Mouse (Mus musculus): ENCODE data around the gene Olfr1347. TPM values are rescaled to one million over a fixed set of nuclear protein-coding genes. Genes with fewer than 3 reads are reported as not detected.

Gene Olfr1347
- polyA plus RNA-seq, 1 experiment from 2014 or later = not detected

- Histone ChIP-seq H3K4me1 (ENCODE audit: control insufficient read depth, insufficient read depth, low read length) (no peaks in the 10 kb centered on the region), H3K4me3 (replicated peaks; ENCODE audit: low read depth, low read length) (no peak overlapping the region), H3K9me3 (ENCODE audit: control insufficient read depth, low read length) (no peaks in the 10 kb centered on the region), H3K36me3 (ENCODE audit: control insufficient read depth, insufficient read depth, low read length) (no peaks in the 10 kb centered on the region), H3K4me2 (ENCODE audit: low read length) (no peak overlapping the region), H3K27me3 (ENCODE audit: control insufficient read depth, insufficient read depth, low read length) (no peaks in the 10 kb centered on the region), H3K27ac (replicated peaks; ENCODE audit: low read depth, low read length) (no peak overlapping the region), H3K9ac (replicated peaks; ENCODE audit: low read length) (no peak overlapping the region)
- 42% methylated on average over 3 of the region's 3 CpGs for WGBS
- ATAC-seq (ENCODE audit: low FRiP score, low TSS enrichment) (no peak), DNase-seq (no peak)
Observed at GRCm38 (mm10) chr7:6456399-6456798, 43.2 kb downstream of the Olfr1347 start.

- ATAC-seq (ENCODE audit: low FRiP score, low TSS enrichment) = no peak
- DNase-seq = no peak
- no peak within 1 kb of the TSS for H3K27ac ChIP-seq (replicated peaks; ENCODE audit: low read depth, low read length)
- no peak within 1 kb of the TSS for H3K9ac ChIP-seq (replicated peaks; ENCODE audit: low read length)
- no peak within 1 kb of the TSS for H3K4me3 ChIP-seq (replicated peaks; ENCODE audit: low read depth, low read length)
- no peaks in the 10 kb centered on the region for H3K4me1 ChIP-seq (ENCODE audit: control insufficient read depth, insufficient read depth, low read length)
- no peaks in the 10 kb centered on the region for H3K27me3 ChIP-seq (ENCODE audit: control insufficient read depth, insufficient read depth, low read length)
- H3K36me3 ChIP-seq (ENCODE audit: control insufficient read depth, insufficient read depth, low read length) = no peaks in the 10 kb centered on the region
- H3K9me3 ChIP-seq (ENCODE audit: control insufficient read depth, low read length) = no peaks in the 10 kb centered on the region
- no peak within 1 kb of the TSS for H3K4me2 ChIP-seq (ENCODE audit: low read length)
Observed at GRCm38 (mm10) chr7:6455868-6456267, 43.7 kb downstream of the Olfr1347 start, which contains the start of gene Olfr1336. Gene Olfr1336 (plus strand): TSS chr7:6456168.

GRCm38 (mm10) chr7:6447771-6448170 is 51.8 kb downstream of the Olfr1347 start:
- no peaks in the 10 kb centered on the region for H3K4me1 ChIP-seq (ENCODE audit: control insufficient read depth, insufficient read depth, low read length)
- H3K27me3 ChIP-seq (ENCODE audit: control insufficient read depth, insufficient read depth, low read length) = no peaks in the 10 kb centered on the region
- WGBS = 89% methylated on average over 5 of the region's 5 CpGs
- ATAC-seq (ENCODE audit: low FRiP score, low TSS enrichment) (no peak), DNase-seq (no peak)
- no peak overlapping the region for H3K4me3 ChIP-seq (replicated peaks; ENCODE audit: low read depth, low read length)
- H3K9ac ChIP-seq (replicated peaks; ENCODE audit: low read length) = no peak overlapping the region
- no peaks in the 10 kb centered on the region for H3K36me3 ChIP-seq (ENCODE audit: control insufficient read depth, insufficient read depth, low read length)
- no peaks in the 10 kb centered on the region for H3K9me3 ChIP-seq (ENCODE audit: control insufficient read depth, low read length)
- H3K27ac ChIP-seq (replicated peaks; ENCODE audit: low read depth, low read length) = no peak overlapping the region
- no peak overlapping the region for H3K4me2 ChIP-seq (ENCODE audit: low read length)

- no peaks in the 10 kb centered on the region for H3K9me3 ChIP-seq (ENCODE audit: control insufficient read depth, low read length)
- H3K4me1 ChIP-seq (ENCODE audit: control insufficient read depth, insufficient read depth, low read length) = no peaks in the 10 kb centered on the region
- H3K9ac ChIP-seq (replicated peaks; ENCODE audit: low read length) = no peak overlapping the region
- H3K4me3 ChIP-seq (replicated peaks; ENCODE audit: low read depth, low read length) = no peak overlapping the region
- 42% methylated on average over 2 of the region's 2 CpGs for WGBS
- no peak for ATAC-seq (ENCODE audit: low FRiP score, low TSS enrichment)
- no peak overlapping the region for H3K27ac ChIP-seq (replicated peaks; ENCODE audit: low read depth, low read length)
- no peaks in the 10 kb centered on the region for H3K27me3 ChIP-seq (ENCODE audit: control insufficient read depth, insufficient read depth, low read length)
- no peak for DNase-seq
- H3K36me3 ChIP-seq (ENCODE audit: control insufficient read depth, insufficient read depth, low read length) = no peaks in the 10 kb centered on the region
- no peak overlapping the region for H3K4me2 ChIP-seq (ENCODE audit: low read length)
Observed at GRCm38 (mm10) chr7:6441173-6441572, 58.4 kb downstream of the Olfr1347 start.

GRCm38 (mm10) chr7:6438388-6438787 is 61.2 kb downstream of the Olfr1347 start, which contains the start of gene Olfr1344:
Gene Olfr1344 (plus strand): TSS chr7:6438688.
- peaks cover 11% of the 10 kb centered on the region for H3K4me1 ChIP-seq (ENCODE audit: control insufficient read depth, insufficient read depth, low read length)
- WGBS = 91% methylated on average over 3 of the region's 3 CpGs
- H3K9me3 ChIP-seq (ENCODE audit: control insufficient read depth, low read length) = no peaks in the 10 kb centered on the region
- no peaks in the 10 kb centered on the region for H3K27me3 ChIP-seq (ENCODE audit: control insufficient read depth, insufficient read depth, low read length)
- H3K36me3 ChIP-seq (ENCODE audit: control insufficient read depth, insufficient read depth, low read length) = no peaks in the 10 kb centered on the region
- no peak for ATAC-seq (ENCODE audit: low FRiP score, low TSS enrichment)
- H3K4me2 ChIP-seq (ENCODE audit: low read length) = no peak within 1 kb of the TSS
- DNase-seq = no peak
- H3K27ac ChIP-seq (replicated peaks; ENCODE audit: low read depth, low read length) = no peak within 1 kb of the TSS
- no peak within 1 kb of the TSS for H3K9ac ChIP-seq (replicated peaks; ENCODE audit: low read length)
- no peak within 1 kb of the TSS for H3K4me3 ChIP-seq (replicated peaks; ENCODE audit: low read depth, low read length)

Other genes starting within 250 kb of the Olfr1347 start
- not detected in 2 replicates for gene Epp13, start 247.0 kb downstream of the Olfr1347 start, polyA plus RNA-seq (2014; fragmentation: Nextera tagmentation; extraction: Ambion mirVana)
- 13.9 and 15.7 TPM in 2 replicates for gene Zfp667, start 213.2 kb downstream of the Olfr1347 start, polyA plus RNA-seq (2014; fragmentation: Nextera tagmentation; extraction: Ambion mirVana)
- 12.7 and 13.4 TPM in 2 replicates for gene Zfp583, start 168.5 kb downstream of the Olfr1347 start, polyA plus RNA-seq (2014; fragmentation: Nextera tagmentation; extraction: Ambion mirVana)
- 5.5 and 5.7 TPM in 2 replicates for gene Gm3854, start 156.0 kb downstream of the Olfr1347 start, polyA plus RNA-seq (2014; fragmentation: Nextera tagmentation; extraction: Ambion mirVana)
- gene Zfp78, start 136.5 kb downstream of the Olfr1347 start, polyA plus RNA-seq (2014; fragmentation: Nextera tagmentation; extraction: Ambion mirVana) = 6.1 and 6.4 TPM in 2 replicates
- 14.6 and 17.7 TPM in 2 replicates for gene Zfp28, start 116.5 kb downstream of the Olfr1347 start, polyA plus RNA-seq (2014; fragmentation: Nextera tagmentation; extraction: Ambion mirVana)
- 3.4 and 6.9 TPM in 2 replicates for gene Smim17, start 101.0 kb downstream of the Olfr1347 start, polyA plus RNA-seq (2014; fragmentation: Nextera tagmentation; extraction: Ambion mirVana)
- gene Gm20715, start 89.5 kb downstream of the Olfr1347 start, polyA plus RNA-seq (2014; fragmentation: Nextera tagmentation; extraction: Ambion mirVana) = not detected in 2 replicates
- 0.20 and 0.23 TPM in 2 replicates for gene Olfr1344, start 61.1 kb downstream of the Olfr1347 start, polyA plus RNA-seq (2014; fragmentation: Nextera tagmentation; extraction: Ambion mirVana)
- gene Olfr1336, start 43.6 kb downstream of the Olfr1347 start, polyA plus RNA-seq (2014; fragmentation: Nextera tagmentation; extraction: Ambion mirVana) = 0.04 TPM in 1 of 2 replicates, not detected in the other
- not detected in 2 replicates for gene Olfr1346, start 32.7 kb downstream of the Olfr1347 start, polyA plus RNA-seq (2014; fragmentation: Nextera tagmentation; extraction: Ambion mirVana)
- not detected in 2 replicates for gene Olfr5, start 12.8 kb downstream of the Olfr1347 start, polyA plus RNA-seq (2014; fragmentation: Nextera tagmentation; extraction: Ambion mirVana)
- gene Olfr1348, start 9.0 kb upstream of the Olfr1347 start, polyA plus RNA-seq (2014; fragmentation: Nextera tagmentation; extraction: Ambion mirVana) = not detected in 2 replicates
- gene Olfr1349, start 23.2 kb upstream of the Olfr1347 start, polyA plus RNA-seq (2014; fragmentation: Nextera tagmentation; extraction: Ambion mirVana) = not detected in 2 replicates
- not detected in 2 replicates for gene Olfr1350, start 65.1 kb upstream of the Olfr1347 start, polyA plus RNA-seq (2014; fragmentation: Nextera tagmentation; extraction: Ambion mirVana)
- 4.3 and 10.4 TPM in 2 replicates for gene Zim1, start 196.7 kb upstream of the Olfr1347 start, polyA plus RNA-seq (2014; fragmentation: Nextera tagmentation; extraction: Ambion mirVana)
- gene Peg3, start 230.7 kb upstream of the Olfr1347 start, polyA plus RNA-seq (2014; fragmentation: Nextera tagmentation; extraction: Ambion mirVana) = 74.3 and 99.0 TPM in 2 replicates
- 31.6 and 35.0 TPM in 2 replicates for gene Usp29, start 230.8 kb upstream of the Olfr1347 start, polyA plus RNA-seq (2014; fragmentation: Nextera tagmentation; extraction: Ambion mirVana)